Mouse (Mus musculus) embryonic facial prominence, embryonic 15.5 days (tissue): Measurements from ENCODE around the gene AL607142.1. TPM values are rescaled to one million over a fixed set of nuclear protein-coding genes. Genes with fewer than 3 reads are reported as not detected.

Experiments
- ATAC-seq: fragments of 200-750 bp; cut with Nextera tagmentation; 2 replicates; pipeline ENCODE4 v1.8.0; 2017; ENCODE audit warnings: low read depth, moderate TSS enrichment; ENCODE audit not compliant: insufficient number of reproducible peaks, low FRiP score, low TSS enrichment
- H3K27ac ChIP-seq: fragments of 300-500 bp; sonication (generic); replicated peaks from 2 replicates; pipeline ENCODE4 v1.5.1; 2015; ENCODE audit warnings: mild to moderate bottlenecking, inconsistent platforms
- H3K27me3 ChIP-seq: fragments of 300-500 bp; sonication (generic); 2 replicates; pipeline ENCODE4 v1.6.1; 2015; ENCODE audit warnings: inconsistent platforms
- H3K36me3 ChIP-seq: fragments of 300-500 bp; sonication (generic); 2 replicates; pipeline ENCODE4 v1.6.1; 2015; ENCODE audit warnings: mild to moderate bottlenecking, inconsistent platforms
- H3K4me1 ChIP-seq: fragments of 300-500 bp; sonication (generic); 2 replicates; pipeline ENCODE4 v1.6.1; 2015; ENCODE audit warnings: inconsistent platforms
- H3K4me2 ChIP-seq: fragments of 300-500 bp; sonication (generic); replicated peaks from 2 replicates; pipeline ENCODE4 v1.6.1; 2015; ENCODE audit warnings: mild to moderate bottlenecking, inconsistent platforms
- H3K4me3 ChIP-seq: fragments of 300-500 bp; sonication (generic); replicated peaks from 2 replicates; pipeline ENCODE4 v1.5.1; 2015; ENCODE audit warnings: mild to moderate bottlenecking, inconsistent platforms
- H3K9ac ChIP-seq: fragments of 300-500 bp; sonication (generic); 2 replicates; pipeline ENCODE4 v1.6.1; 2015; ENCODE audit warnings: inconsistent platforms
- H3K9me3 ChIP-seq: fragments of 300-500 bp; sonication (generic); replicated peaks from 2 replicates; pipeline ENCODE4 v1.6.1; 2016; ENCODE audit warnings: inconsistent platforms
- WGBS: fragments of 180-500 bp; shearing (Covaris S2); methylation state at CpG from one replicate; pipeline ENCODE4 v1.1.7; 2015; 5-methylcytosine and 5-hydroxymethylcytosine counted together
- polyA plus RNA-seq: library from polyadenylated mRNA; unstranded; fragments of >200 nt; fragmentation: Nextera tagmentation; extraction: Ambion mirVana; gene quantifications from 2 replicates; pipeline ENCODE4 v1.2.1, GENCODE M21; 2015

Gene AL607142.1
- polyA plus RNA-seq, 1 experiment from 2014 or later: not detected

GRCm38 (mm10) chr4:120071411-120071810 is 6.6 kb downstream of the AL607142.1 start:
- WGBS: 67% methylated on average over 3 of the region's 3 CpGs

GRCm38 (mm10) chr4:120071842-120072507 is 7.2 kb downstream of the AL607142.1 start:
- no peak for ATAC-seq
- H3K9ac ChIP-seq: no peak overlapping the region

More at GRCm38 (mm10) chr4:120071411-120071810, 6.6 kb downstream of the AL607142.1 start:
- H3K9me3 ChIP-seq: no peaks in the 10 kb centered on the region
- H3K4me3 ChIP-seq: no peak overlapping the region
- no peak overlapping the region for H3K4me2 ChIP-seq
- no peak overlapping the region for H3K27ac ChIP-seq
- H3K4me1 ChIP-seq: peaks cover 18% of the 10 kb centered on the region
- no peak for ATAC-seq
- H3K36me3 ChIP-seq: no peaks in the 10 kb centered on the region
- H3K9ac ChIP-seq: no peak overlapping the region
- H3K27me3 ChIP-seq: no peaks in the 10 kb centered on the region

GRCm38 (mm10) chr4:120074061-120074460 is 9.3 kb downstream of the AL607142.1 start:
- Histone ChIP-seq H3K27ac (no peak overlapping the region), H3K36me3 (no peaks in the 10 kb centered on the region), H3K4me3 (no peak overlapping the region), H3K4me2 (no peak overlapping the region), H3K4me1 (peaks cover 18% of the 10 kb centered on the region), H3K9ac (no peak overlapping the region), H3K9me3 (no peaks in the 10 kb centered on the region), H3K27me3 (no peaks in the 10 kb centered on the region)
- WGBS: 49% methylated on average over 5 of the region's 5 CpGs
- no peak for ATAC-seq

More at GRCm38 (mm10) chr4:120071842-120072507, 7.2 kb downstream of the AL607142.1 start:
- Histone ChIP-seq H3K4me1 (peaks cover 18% of the 10 kb centered on the region), H3K27ac (no peak overlapping the region), H3K4me3 (no peak overlapping the region), H3K27me3 (no peaks in the 10 kb centered on the region), H3K36me3 (no peaks in the 10 kb centered on the region), H3K9me3 (no peaks in the 10 kb centered on the region), H3K4me2 (no peak overlapping the region)
- 46% methylated on average over 15 of the region's 15 CpGs for WGBS

GRCm38 (mm10) chr4:120077322-120077721 is 12.5 kb downstream of the AL607142.1 start:
- H3K27ac ChIP-seq: no peak overlapping the region

GRCm38 (mm10) chr4:120082527-120082926 is 17.7 kb downstream of the AL607142.1 start:
- Histone ChIP-seq H3K27me3 (no peaks in the 10 kb centered on the region), H3K27ac (no peak overlapping the region), H3K4me2 (no peak overlapping the region), H3K9me3 (no peaks in the 10 kb centered on the region), H3K4me3 (no peak overlapping the region), H3K9ac (no peak overlapping the region), H3K36me3 (no peaks in the 10 kb centered on the region), H3K4me1 (no peaks in the 10 kb centered on the region)
- 91% methylated on average over 5 of the region's 5 CpGs for WGBS
- ATAC-seq: no peak

More at GRCm38 (mm10) chr4:120077322-120077721, 12.5 kb downstream of the AL607142.1 start:
- Histone ChIP-seq H3K4me1 (peaks cover 18% of the 10 kb centered on the region), H3K36me3 (no peaks in the 10 kb centered on the region), H3K4me2 (no peak overlapping the region), H3K9ac (no peak overlapping the region), H3K9me3 (no peaks in the 10 kb centered on the region), H3K4me3 (no peak overlapping the region), H3K27me3 (no peaks in the 10 kb centered on the region)
- 89% methylated on average over 8 of the region's 8 CpGs for WGBS
- no peak for ATAC-seq

- no peak overlapping the region for H3K9ac ChIP-seq
- H3K36me3 ChIP-seq: no peaks in the 10 kb centered on the region
- no peak overlapping the region for H3K4me2 ChIP-seq
- no peak overlapping the region for H3K4me3 ChIP-seq
- H3K4me1 ChIP-seq: no peaks in the 10 kb centered on the region
- no peaks in the 10 kb centered on the region for H3K9me3 ChIP-seq
- no peak for ATAC-seq
- WGBS: 57% methylated on average over 3 of the region's 3 CpGs
- H3K27ac ChIP-seq: no peak overlapping the region
- no peaks in the 10 kb centered on the region for H3K27me3 ChIP-seq
Measured at GRCm38 (mm10) chr4:120083700-120084099, 18.9 kb downstream of the AL607142.1 start.

GRCm38 (mm10) chr4:120089536-120089935 is 24.7 kb downstream of the AL607142.1 start:
- no peak overlapping the region for H3K27ac ChIP-seq
- H3K4me3 ChIP-seq: no peak overlapping the region
- no peaks in the 10 kb centered on the region for H3K9me3 ChIP-seq
- H3K4me1 ChIP-seq: no peaks in the 10 kb centered on the region
- H3K9ac ChIP-seq: no peak overlapping the region
- H3K36me3 ChIP-seq: no peaks in the 10 kb centered on the region
- H3K27me3 ChIP-seq: no peaks in the 10 kb centered on the region
- no peak overlapping the region for H3K4me2 ChIP-seq
- no peak for ATAC-seq
- WGBS: 75% methylated on average over 8 of the region's 8 CpGs

- no peak for ATAC-seq
Measured at GRCm38 (mm10) chr4:120091997-120092783, 27.4 kb downstream of the AL607142.1 start.

GRCm38 (mm10) chr4:120096935-120097334 is 32.1 kb downstream of the AL607142.1 start:
- WGBS: 87% methylated on average over 19 of the region's 19 CpGs
- ATAC-seq: no peak
- no peaks in the 10 kb centered on the region; the same call in 1 of the 2 replicates for H3K27me3 ChIP-seq
- H3K36me3 ChIP-seq: no peaks in the 10 kb centered on the region
- no peak overlapping the region for H3K4me3 ChIP-seq
- no peak overlapping the region for H3K4me2 ChIP-seq
- peaks cover 3% of the 10 kb centered on the region; the same call in 1 of the 2 replicates for H3K9me3 ChIP-seq
- H3K27ac ChIP-seq: no peak overlapping the region
- H3K4me1 ChIP-seq: no peaks in the 10 kb centered on the region
- H3K9ac ChIP-seq: no peak overlapping the region

More at GRCm38 (mm10) chr4:120091997-120092783, 27.4 kb downstream of the AL607142.1 start:
- no peak overlapping the region for H3K9ac ChIP-seq
- 78% methylated on average over 1 of the region's 1 CpGs for WGBS
- H3K4me2 ChIP-seq: no peak overlapping the region
- H3K4me1 ChIP-seq: no peaks in the 10 kb centered on the region
- no peaks in the 10 kb centered on the region for H3K36me3 ChIP-seq
- H3K27ac ChIP-seq: no peak overlapping the region
- H3K4me3 ChIP-seq: no peak overlapping the region
- H3K9me3 ChIP-seq: no peaks in the 10 kb centered on the region
- H3K27me3 ChIP-seq: no peaks in the 10 kb centered on the region; the same call in 1 of the 2 replicates

GRCm38 (mm10) chr4:120101186-120101585 is 36.4 kb downstream of the AL607142.1 start:
- ATAC-seq: no peak
- no peak overlapping the region for H3K27ac ChIP-seq
- no peak overlapping the region for H3K4me3 ChIP-seq
- H3K27me3 ChIP-seq: no peaks in the 10 kb centered on the region
- H3K4me2 ChIP-seq: no peak overlapping the region
- no peaks in the 10 kb centered on the region for H3K36me3 ChIP-seq
- H3K9ac ChIP-seq: no peak overlapping the region
- H3K9me3 ChIP-seq: peaks cover 3% of the 10 kb centered on the region; the same call in 1 of the 2 replicates
- H3K4me1 ChIP-seq: no peaks in the 10 kb centered on the region

- Histone ChIP-seq H3K4me2 (no peak overlapping the region), H3K27me3 (no peaks in the 10 kb centered on the region), H3K4me3 (no peak overlapping the region), H3K9me3 (no peaks in the 10 kb centered on the region), H3K36me3 (no peaks in the 10 kb centered on the region), H3K9ac (no peak overlapping the region), H3K4me1 (no peaks in the 10 kb centered on the region), H3K27ac (no peak overlapping the region)
- 52% methylated on average over 5 of the region's 5 CpGs for WGBS
- no peak for ATAC-seq
Measured at GRCm38 (mm10) chr4:120104599-120104998, 39.8 kb downstream of the AL607142.1 start.
